Mouse (Mus musculus): Measurements from ENCODE around the gene Tgfbi.

The Tgfbi gene

DNA sequence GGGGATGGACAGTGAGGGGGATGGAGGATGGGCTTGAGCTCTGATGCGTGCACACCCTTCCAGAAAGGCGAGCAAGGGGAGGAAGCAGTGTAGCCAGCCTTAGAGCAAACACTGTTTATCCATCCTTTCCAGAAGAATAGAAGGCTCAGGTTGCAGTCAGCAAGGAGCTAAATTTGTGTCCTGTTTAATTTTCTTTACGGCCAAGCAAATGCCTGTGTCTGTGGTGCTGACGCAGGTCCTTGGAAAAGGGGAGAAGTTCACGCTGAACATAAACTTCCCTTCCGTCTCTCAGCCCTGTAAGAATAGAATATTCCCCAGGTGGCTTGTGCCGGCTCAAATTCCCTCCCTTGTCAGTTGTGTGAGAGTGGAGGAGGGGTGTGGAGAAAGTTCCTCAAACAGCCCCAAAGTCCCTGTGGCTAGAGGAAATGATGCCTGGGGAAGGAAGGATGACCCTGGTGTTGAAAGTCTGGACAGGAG lies 24.9 kb downstream of the Tgfbi start:
- DNase-seq (ENCODE audit: low spot score in 2 of 2) = no peak

DNA sequence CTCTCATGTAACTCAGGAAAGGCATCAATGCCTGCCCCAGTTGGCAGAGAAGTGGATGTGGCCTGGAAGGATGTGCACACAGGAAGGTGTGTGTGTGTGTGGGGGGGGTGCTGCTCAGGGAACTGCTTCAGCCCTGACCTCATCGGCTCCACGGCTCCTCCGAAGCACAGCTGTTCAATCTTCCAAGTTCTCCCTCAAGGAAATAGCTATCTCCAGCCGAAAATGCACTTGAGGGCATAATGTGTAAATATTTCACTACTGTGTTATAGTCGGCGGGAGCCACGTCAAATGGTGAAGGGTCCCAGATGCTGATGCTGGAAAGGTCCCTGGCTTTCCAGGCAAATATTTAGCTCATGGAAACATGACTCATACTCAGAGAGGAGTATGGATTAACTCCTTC lies 25.6 kb downstream of the Tgfbi start:
- DNase-seq (ENCODE audit: low spot score in 2 of 2) = no peak

GRCm38 (mm10) chr13:56637027-56637426 lies 27.7 kb downstream of the Tgfbi start:
- DNase-seq (ENCODE audit: low spot score in 2 of 2) = no peak

- DNase-seq (ENCODE audit: low spot score in 2 of 2) = peak in 1 of 2 experiments; percentile 29
Observed at GRCm38 (mm10) chr13:56641746-56642145, 32.4 kb downstream of the Tgfbi start.

DNA sequence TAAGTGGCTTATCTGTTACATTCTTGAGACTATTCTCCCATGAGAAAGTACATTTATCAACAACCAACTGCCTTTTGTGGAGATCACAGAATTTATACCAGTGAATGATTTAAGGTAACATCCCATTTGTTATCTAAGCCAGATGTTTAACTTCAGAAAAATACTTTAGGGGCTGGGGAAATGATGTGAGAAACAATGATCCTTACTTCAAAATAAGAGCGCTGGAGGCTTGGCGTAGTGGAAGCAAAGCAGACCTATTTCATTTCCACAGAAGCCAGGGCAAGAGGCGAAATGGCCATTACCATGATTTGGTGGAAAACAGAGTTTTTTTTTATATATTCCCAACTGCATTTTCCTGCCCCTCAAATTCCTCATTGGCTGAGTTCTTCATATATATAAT lies 34.7 kb downstream of the Tgfbi start:
- no peak for DNase-seq (ENCODE audit: low spot score in 2 of 2)

GRCm38 (mm10) chr13:56645744-56646143 lies 36.4 kb downstream of the Tgfbi start:
- no peak for DNase-seq (ENCODE audit: low spot score in 2 of 2)

DNA sequence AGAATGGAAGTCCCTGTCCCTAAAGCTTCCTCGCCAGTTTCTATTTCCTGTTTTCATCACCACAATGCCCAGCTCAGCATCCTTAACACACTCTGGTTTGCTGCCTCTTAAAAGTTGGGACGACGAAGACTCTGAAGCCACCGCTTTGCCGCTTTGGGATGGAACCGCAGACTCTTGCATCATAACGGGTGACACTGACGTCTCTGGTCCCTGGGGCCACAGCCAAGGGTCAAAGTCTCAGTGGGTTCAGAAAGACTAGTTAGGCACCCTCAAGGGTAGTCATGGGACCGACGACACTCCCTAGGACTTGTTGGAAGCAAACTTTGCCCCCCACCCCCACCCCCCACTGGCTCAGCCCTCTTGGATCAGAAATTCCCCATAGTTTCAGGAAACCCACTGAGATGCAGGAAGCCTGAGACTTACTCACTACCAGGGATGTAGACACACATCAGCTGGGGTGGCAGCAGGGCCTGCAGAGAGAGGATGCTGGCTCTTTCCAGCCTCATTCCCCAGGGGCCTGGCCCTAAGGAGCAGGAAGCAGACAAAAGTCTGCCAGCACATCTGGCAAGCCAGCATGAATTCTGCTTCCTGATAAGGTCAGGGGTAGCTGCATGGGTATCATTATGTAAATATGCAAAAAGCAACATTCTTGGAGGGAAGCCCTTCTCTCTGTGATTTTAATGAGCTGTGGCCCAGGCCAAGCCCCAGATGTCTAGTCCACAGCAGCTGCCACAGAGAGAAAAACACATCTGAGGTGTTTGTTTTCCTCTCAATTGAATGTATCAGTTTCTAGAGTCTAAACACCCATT lies 38.5 kb downstream of the Tgfbi start:
- DNase-seq (ENCODE audit: low spot score in 2 of 2) = no peak

GRCm38 (mm10) chr13:56650020-56650419 lies 40.7 kb downstream of the Tgfbi start:
- DNase-seq (ENCODE audit: low spot score in 2 of 2) = no peak

- DNase-seq (ENCODE audit: low spot score in 2 of 2) = no peak
Observed at GRCm38 (mm10) chr13:56652381-56652780, 43.1 kb downstream of the Tgfbi start.

- DNase-seq (ENCODE audit: low spot score in 2 of 2) = no peak
Observed at GRCm38 (mm10) chr13:56654176-56654575, 44.9 kb downstream of the Tgfbi start.

DNA sequence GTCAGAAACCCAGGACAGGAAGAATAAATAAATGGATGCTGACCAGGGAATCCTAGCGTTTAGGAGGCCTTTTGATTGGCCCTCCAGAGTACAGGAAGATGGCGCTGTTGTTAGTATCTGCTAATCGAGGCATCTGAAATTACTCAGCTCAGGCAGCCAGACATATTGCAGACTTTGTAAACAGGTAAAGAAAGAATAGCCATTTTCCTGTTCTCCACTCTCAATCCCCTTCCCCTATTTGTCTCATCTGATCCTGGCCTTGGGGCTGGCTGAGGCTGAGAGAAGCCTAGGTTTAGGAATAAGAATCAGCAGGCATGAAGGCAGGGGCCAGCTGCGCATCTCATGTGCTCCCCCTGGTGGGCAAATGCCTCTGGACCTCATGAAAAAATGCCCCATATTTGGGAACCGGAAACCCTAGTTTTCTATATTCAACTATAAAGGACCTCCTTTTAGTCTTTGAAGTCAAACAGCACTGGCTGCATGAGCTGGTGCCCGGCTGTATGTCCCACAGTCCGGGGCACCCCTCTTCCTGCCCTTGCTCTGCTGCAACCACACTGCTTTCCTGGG lies 48.7 kb downstream of the Tgfbi start:
- DNase-seq (ENCODE audit: low spot score in 2 of 2) = peak in 1 of 2 experiments; percentile 79

DNA sequence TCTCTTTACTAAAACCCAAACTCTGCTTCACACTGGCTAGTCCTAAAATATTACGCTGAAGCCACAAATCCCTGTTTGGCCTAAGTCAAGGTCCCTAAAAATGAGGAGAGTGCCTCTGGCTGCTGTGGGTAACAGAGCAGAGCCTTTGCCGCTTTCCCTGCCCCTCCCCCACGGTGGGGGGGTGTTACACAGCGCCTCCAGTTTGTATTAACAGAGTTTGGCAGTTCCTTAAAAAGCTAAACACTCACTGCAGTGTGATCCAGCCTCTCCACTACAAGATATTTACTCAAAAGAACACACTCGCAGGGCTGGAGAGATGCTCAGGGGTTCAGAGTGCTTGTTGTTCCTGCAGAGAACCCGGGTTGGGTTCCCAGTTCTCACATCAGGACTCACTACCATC lies 49.6 kb downstream of the Tgfbi start:
- no peak for DNase-seq (ENCODE audit: low spot score in 2 of 2)

GRCm38 (mm10) chr13:56661914-56662621 lies 52.7 kb downstream of the Tgfbi start:
- DNase-seq (ENCODE audit: low spot score in 2 of 2) = peak in 1 of 2 experiments; percentile 10

- peak in 1 of 2 experiments; percentile 21 for DNase-seq (ENCODE audit: low spot score in 2 of 2)
Observed at GRCm38 (mm10) chr13:56664256-56665170, 55.2 kb downstream of the Tgfbi start.

DNA sequence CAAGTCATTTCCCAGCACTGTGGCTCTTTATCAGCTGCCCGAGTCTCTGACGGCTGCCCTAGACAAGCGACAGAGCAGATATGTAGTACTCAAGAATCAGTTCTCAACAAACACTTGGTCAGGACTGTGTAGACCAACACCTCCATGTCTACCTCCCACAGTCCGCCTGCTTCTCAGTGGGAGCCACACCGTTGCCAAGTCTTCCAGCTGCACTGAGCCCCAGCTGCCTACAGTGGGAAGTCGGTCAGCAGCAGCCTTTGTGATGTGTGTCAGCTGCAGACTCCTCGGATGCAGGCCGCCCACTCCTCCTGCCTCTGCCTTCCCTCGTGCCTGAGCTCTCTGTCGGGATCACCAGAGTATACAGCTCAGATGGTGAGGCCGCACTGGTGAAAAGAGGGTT lies 61.9 kb downstream of the Tgfbi start:
- DNase-seq (ENCODE audit: low spot score in 2 of 2) = peak in 1 of 2 experiments; percentile 22

DNA sequence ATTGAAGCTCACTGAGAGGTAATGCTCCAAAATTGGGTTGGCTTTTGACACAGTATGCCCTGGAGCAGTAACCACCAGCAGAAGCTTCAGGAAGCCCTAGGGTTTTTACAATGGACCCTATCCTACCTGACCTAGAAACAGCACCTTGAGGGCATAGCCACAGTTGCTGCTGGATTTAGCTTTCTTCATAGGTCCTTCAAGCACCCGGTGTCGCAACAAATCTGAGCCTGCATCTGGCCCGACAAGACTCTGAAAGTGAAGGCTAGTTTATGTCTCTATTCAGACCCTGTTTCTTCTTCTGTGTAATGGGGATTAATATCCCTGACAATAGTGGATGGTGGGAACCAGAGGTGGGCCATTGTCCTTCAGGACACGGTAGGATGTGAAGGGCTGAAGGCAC lies 68.4 kb downstream of the Tgfbi start:
- DNase-seq (ENCODE audit: low spot score in 2 of 2) = no peak

GRCm38 (mm10) chr13:56678188-56678787 lies 69.0 kb downstream of the Tgfbi start:
- no peak for DNase-seq (ENCODE audit: low spot score in 2 of 2)

GRCm38 (mm10) chr13:56678826-56679504 lies 69.6 kb downstream of the Tgfbi start:
- no peak for DNase-seq (ENCODE audit: low spot score in 2 of 2)

DNA sequence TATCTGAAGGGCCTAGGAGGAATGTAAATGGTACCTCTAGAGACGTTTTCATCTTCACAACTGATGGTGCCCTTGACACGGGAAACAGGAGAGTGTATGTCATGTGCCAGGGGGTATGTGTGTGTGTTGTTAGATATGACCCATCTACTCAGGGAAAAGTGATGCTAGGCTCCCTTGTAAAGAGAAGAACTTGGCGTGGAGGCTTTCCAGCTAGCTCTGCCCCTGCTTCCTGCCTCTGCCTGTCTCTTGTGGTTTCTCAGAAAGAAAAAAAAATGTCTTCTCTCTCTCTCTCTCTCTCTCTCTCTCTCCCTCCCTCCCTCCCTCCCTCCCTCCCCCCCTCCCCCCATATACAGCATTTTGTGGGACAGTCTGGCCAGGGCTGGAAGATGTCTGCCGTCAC lies 72.6 kb downstream of the Tgfbi start:
- no peak for DNase-seq (ENCODE audit: low spot score in 2 of 2)

GRCm38 (mm10) chr13:56682326-56682725 lies 73.0 kb downstream of the Tgfbi start:
- peak in 1 of 2 experiments; percentile 74 for DNase-seq (ENCODE audit: low spot score in 2 of 2)

- no peak for DNase-seq (ENCODE audit: low spot score in 2 of 2)
Observed at GRCm38 (mm10) chr13:56683306-56683705, 74.0 kb downstream of the Tgfbi start.

Data from left cerebral cortex, adult 9 months (tissue).